Mouse (Mus musculus) neural tube, embryonic 14.5 days (tissue): ENCODE data around the gene E330034G19Rik. TPM values are rescaled to one million over a fixed set of nuclear protein-coding genes. Genes with fewer than 3 reads are reported as not detected.

Source experiments
- ATAC-seq: fragments of 200-750 bp; cut with Nextera tagmentation; 2 replicates; pipeline ENCODE4 v1.8.0; 2017; ENCODE audit warnings: low read depth, mild to moderate bottlenecking, moderate TSS enrichment, moderate library complexity
- H3K27ac ChIP-seq: fragments of 300-500 bp; sonication (generic); 2 replicates; pipeline ENCODE4 v1.5.1; 2014; ENCODE audit warnings: low read depth, mild to moderate bottlenecking, control low read depth, low read length, moderate library complexity, mixed read lengths
- H3K27me3 ChIP-seq: fragments of 300-500 bp; sonication (generic); 2 replicates; pipeline ENCODE4 v1.6.1; 2014; ENCODE audit warnings: low read length; ENCODE audit not compliant: control insufficient read depth, insufficient read depth
- H3K36me3 ChIP-seq: fragments of 300-500 bp; sonication (generic); 2 replicates; pipeline ENCODE4 v1.6.1; 2014; ENCODE audit warnings: low read length, mixed read lengths; ENCODE audit not compliant: control insufficient read depth, insufficient read depth
- H3K4me1 ChIP-seq: fragments of 300-500 bp; sonication (generic); 2 replicates; pipeline ENCODE4 v1.6.1; 2014; ENCODE audit warnings: low read length; ENCODE audit not compliant: control insufficient read depth, insufficient read depth
- H3K4me2 ChIP-seq: fragments of 300-500 bp; sonication (generic); 2 replicates; pipeline ENCODE4 v1.6.1; 2014; ENCODE audit warnings: mild to moderate bottlenecking, low read depth, low read length, control low read depth
- H3K4me3 ChIP-seq: fragments of 300-500 bp; sonication (generic); 2 replicates; pipeline ENCODE4 v1.5.1; 2014; ENCODE audit warnings: low read depth, low read length, control low read depth, mixed read lengths
- H3K9ac ChIP-seq: fragments of 300-500 bp; sonication (generic); replicated peaks from 2 replicates; pipeline ENCODE4 v1.6.1; 2014; ENCODE audit warnings: low read depth, mild to moderate bottlenecking, control low read depth, low read length, mixed read lengths
- H3K9me3 ChIP-seq: fragments of 300-500 bp; sonication (generic); 2 replicates; pipeline ENCODE4 v1.6.1; 2016; ENCODE audit warnings: low read length; ENCODE audit not compliant: control insufficient read depth
- WGBS: fragments of 180-500 bp; shearing (Covaris S2); extraction: QIAGEN DNeasy Blood & Tissue Kit; methylation state at CpG from one replicate; pipeline ENCODE4 v1.1.7; 2014; 5-methylcytosine and 5-hydroxymethylcytosine counted together
- polyA plus RNA-seq: library from polyadenylated mRNA; unstranded; fragments of >200 nt; fragmentation: Nextera tagmentation; extraction: Ambion mirVana; gene quantifications from 2 replicates; pipeline ENCODE4 v1.2.1, GENCODE M21; 2014

E330034G19Rik gene
- polyA plus RNA-seq, 1 experiment from 2014 or later: not detected

GRCm38 (mm10) chr14:24262382-24262781 is 30.6 kb upstream of the E330034G19Rik start:
- Histone ChIP-seq H3K27ac (peak overlapping the region; percentile 72), H3K9me3 (no peaks in the 10 kb centered on the region), H3K4me2 (no peak overlapping the region), H3K9ac (no peak overlapping the region), H3K27me3 (no peaks in the 10 kb centered on the region), H3K4me3 (no peak overlapping the region), H3K36me3 (no peaks in the 10 kb centered on the region), H3K4me1 (peaks cover 14% of the 10 kb centered on the region; the same call in 1 of the 2 replicates)
- no peak for ATAC-seq
- WGBS: 63% methylated on average over 6 of the region's 6 CpGs

GRCm38 (mm10) chr14:24262915-24263314 is 30.1 kb upstream of the E330034G19Rik start:
- Histone ChIP-seq H3K9ac (no peak overlapping the region), H3K4me2 (no peak overlapping the region), H3K4me1 (peaks cover 14% of the 10 kb centered on the region; the same call in 1 of the 2 replicates), H3K36me3 (no peaks in the 10 kb centered on the region), H3K27me3 (no peaks in the 10 kb centered on the region), H3K4me3 (no peak overlapping the region), H3K9me3 (no peaks in the 10 kb centered on the region), H3K27ac (peak overlapping the region; percentile 73)
- ATAC-seq: peak; percentile 96
- 38% methylated on average over 2 of the region's 2 CpGs for WGBS

- H3K9ac ChIP-seq: no peak overlapping the region
- H3K27me3 ChIP-seq: no peaks in the 10 kb centered on the region
- no peak for ATAC-seq
- no peaks in the 10 kb centered on the region for H3K36me3 ChIP-seq
- H3K4me2 ChIP-seq: no peak overlapping the region
- no peaks in the 10 kb centered on the region for H3K4me1 ChIP-seq
- H3K4me3 ChIP-seq: no peak overlapping the region
- no peak overlapping the region for H3K27ac ChIP-seq
- no peaks in the 10 kb centered on the region for H3K9me3 ChIP-seq
- WGBS: 58% methylated on average over 1 of the region's 1 CpGs
Measured at GRCm38 (mm10) chr14:24269571-24269970, 23.4 kb upstream of the E330034G19Rik start.

GRCm38 (mm10) chr14:24273575-24273974 is 19.4 kb upstream of the E330034G19Rik start:
- no peaks in the 10 kb centered on the region for H3K27me3 ChIP-seq
- 52% methylated on average over 2 of the region's 2 CpGs for WGBS
- H3K4me2 ChIP-seq: no peak overlapping the region
- H3K36me3 ChIP-seq: no peaks in the 10 kb centered on the region
- H3K4me1 ChIP-seq: no peaks in the 10 kb centered on the region
- no peak overlapping the region for H3K27ac ChIP-seq
- no peak overlapping the region for H3K4me3 ChIP-seq
- no peaks in the 10 kb centered on the region for H3K9me3 ChIP-seq
- peak; percentile 28; the same call in 1 of the 2 replicates for ATAC-seq
- no peak overlapping the region for H3K9ac ChIP-seq

- H3K36me3 ChIP-seq: no peaks in the 10 kb centered on the region
- H3K27me3 ChIP-seq: no peaks in the 10 kb centered on the region
- no peak overlapping the region for H3K27ac ChIP-seq
- no peak for ATAC-seq
- 59% methylated on average over 2 of the region's 2 CpGs for WGBS
- no peaks in the 10 kb centered on the region for H3K4me1 ChIP-seq
- H3K4me2 ChIP-seq: no peak overlapping the region
- H3K9ac ChIP-seq: no peak overlapping the region
- H3K4me3 ChIP-seq: no peak overlapping the region
- H3K9me3 ChIP-seq: no peaks in the 10 kb centered on the region
Measured at GRCm38 (mm10) chr14:24275534-24275933, 17.5 kb upstream of the E330034G19Rik start.

- no peak overlapping the region for H3K27ac ChIP-seq
- no peaks in the 10 kb centered on the region for H3K27me3 ChIP-seq
- no peak for ATAC-seq
- H3K4me1 ChIP-seq: no peaks in the 10 kb centered on the region
- WGBS: 76% methylated on average over 4 of the region's 4 CpGs
- no peaks in the 10 kb centered on the region for H3K9me3 ChIP-seq
- H3K4me2 ChIP-seq: no peak overlapping the region
- no peak overlapping the region for H3K4me3 ChIP-seq
- no peaks in the 10 kb centered on the region for H3K36me3 ChIP-seq
- no peak overlapping the region for H3K9ac ChIP-seq
Measured at GRCm38 (mm10) chr14:24281278-24281677, 11.7 kb upstream of the E330034G19Rik start.

GRCm38 (mm10) chr14:24282276-24282675 is 10.7 kb upstream of the E330034G19Rik start:
- H3K4me3 ChIP-seq: no peak overlapping the region
- no peak overlapping the region for H3K9ac ChIP-seq
- 79% methylated on average over 3 of the region's 3 CpGs for WGBS
- no peaks in the 10 kb centered on the region for H3K4me1 ChIP-seq
- ATAC-seq: no peak
- H3K9me3 ChIP-seq: no peaks in the 10 kb centered on the region
- no peaks in the 10 kb centered on the region for H3K27me3 ChIP-seq
- no peak overlapping the region for H3K27ac ChIP-seq
- no peak overlapping the region for H3K4me2 ChIP-seq
- H3K36me3 ChIP-seq: no peaks in the 10 kb centered on the region

- Histone ChIP-seq H3K4me3 (no peak overlapping the region), H3K9me3 (no peaks in the 10 kb centered on the region), H3K4me1 (no peaks in the 10 kb centered on the region), H3K9ac (no peak overlapping the region), H3K27ac (no peak overlapping the region), H3K4me2 (no peak overlapping the region), H3K27me3 (no peaks in the 10 kb centered on the region), H3K36me3 (no peaks in the 10 kb centered on the region)
- whole genome bisulfite sequencing: 77% methylated on average over 4 of the region's 4 CpGs
- ATAC-seq: no peak
Measured at GRCm38 (mm10) chr14:24286136-24286535, 6.9 kb upstream of the E330034G19Rik start.

GRCm38 (mm10) chr14:24290726-24291125 is 2.3 kb upstream of the E330034G19Rik start:
- no peak for ATAC-seq
- H3K9me3 ChIP-seq: no peaks in the 10 kb centered on the region
- no peaks in the 10 kb centered on the region for H3K36me3 ChIP-seq
- no peaks in the 10 kb centered on the region for H3K27me3 ChIP-seq
- no peak overlapping the region for H3K4me2 ChIP-seq
- H3K27ac ChIP-seq: no peak overlapping the region
- no peaks in the 10 kb centered on the region for H3K4me1 ChIP-seq
- no peak overlapping the region for H3K9ac ChIP-seq
- H3K4me3 ChIP-seq: no peak overlapping the region

GRCm38 (mm10) chr14:24293631-24294030 is 617 bp downstream of the E330034G19Rik start:
- 93% methylated on average over 5 of the region's 5 CpGs for WGBS
- H3K27me3 ChIP-seq: no peaks in the 10 kb centered on the region

More at GRCm38 (mm10) chr14:24293631-24294030, 617 bp downstream of the E330034G19Rik start:
- ATAC-seq: no peak
- H3K4me3 ChIP-seq: no peak overlapping the region
- H3K9me3 ChIP-seq: no peaks in the 10 kb centered on the region
- H3K9ac ChIP-seq: no peak overlapping the region
- H3K4me2 ChIP-seq: no peak overlapping the region
- no peaks in the 10 kb centered on the region for H3K4me1 ChIP-seq
- no peak overlapping the region for H3K27ac ChIP-seq
- no peaks in the 10 kb centered on the region for H3K36me3 ChIP-seq
